Mouse (Mus musculus) MEL (cell line): ENCODE results near the gene Bub1b. TPM values are rescaled to one million over a fixed set of nuclear protein-coding genes. Genes with fewer than 3 reads are reported as not detected.

Source experiments
- DNase-seq: peaks from one replicate; pipeline ENCODE4 v3.0.0; 2011; ENCODE audit warnings: low read depth, low spot score
- H3K27ac ChIP-seq: 2 replicates; pipeline ENCODE4 v1.5.1; 2012; ENCODE audit warnings: low read depth, mild to moderate bottlenecking, control low read depth, low read length, moderate library complexity; ENCODE audit not compliant: control insufficient read depth
- H3K27me3 ChIP-seq, 2 experiments: fragments of 150-350 bp in 1 of 2; sonication (generic) in 1 of 2; 2 replicates each; pipeline ENCODE4 v1.6.1; 2012; ENCODE audit warnings: low read length in 2 of 2, mild to moderate bottlenecking in 2 of 2, improper control_type of control experiment in 1 of 2, moderate library complexity in 1 of 2; ENCODE audit not compliant: insufficient read depth in 2 of 2, control insufficient read depth in 1 of 2
- H3K36me3 ChIP-seq, 2 experiments: 2 replicates each; pipeline ENCODE4 v1.6.1; 2012 to 2014; ENCODE audit warnings: low read length in 2 of 2, improper control_type of control experiment in 1 of 2, inconsistent platforms in 1 of 2, mild to moderate bottlenecking in 1 of 2; ENCODE audit not compliant: insufficient read depth in 2 of 2, control insufficient read depth in 1 of 2
- H3K4me1 ChIP-seq, 2 experiments: fragments of 150-350 bp in 1 of 2; sonication (generic) in 1 of 2; 2 replicates each; pipeline ENCODE4 v1.6.1; 2012; ENCODE audit warnings: low read length in 2 of 2, improper control_type of control experiment in 1 of 2, mild to moderate bottlenecking in 1 of 2; ENCODE audit not compliant: insufficient read depth in 2 of 2, control insufficient read depth in 1 of 2
- H3K4me3 ChIP-seq, 2 experiments: fragments of 150-350 bp in 1 of 2; sonication (generic) in 1 of 2; 2 replicates each; pipeline ENCODE4 v1.5.1; 2012; ENCODE audit warnings: low read depth in 2 of 2, low read length in 2 of 2, mild to moderate bottlenecking in 2 of 2, moderate library complexity in 2 of 2, control low read depth in 1 of 2, improper control_type of control experiment in 1 of 2; ENCODE audit not compliant: control insufficient read depth in 1 of 2, insufficient read depth in 1 of 2
- H3K79me2 ChIP-seq: 2 replicates; pipeline ENCODE4 v1.6.1; 2012; ENCODE audit warnings: mild to moderate bottlenecking, low read length, moderate library complexity; ENCODE audit not compliant: control insufficient read depth, poor library complexity, insufficient read depth
- H3K9ac ChIP-seq: 2 replicates; pipeline ENCODE4 v1.6.1; 2012; ENCODE audit warnings: low read depth, mild to moderate bottlenecking, control low read depth, low read length, moderate library complexity; ENCODE audit not compliant: control insufficient read depth, poor library complexity, severe bottlenecking
- H3K9me3 ChIP-seq: fragments of 150-350 bp; sonication (generic); replicated peaks from 2 replicates; pipeline ENCODE4 v1.6.1; 2012; ENCODE audit warnings: mild to moderate bottlenecking, low read length, improper control_type of control experiment, moderate library complexity; ENCODE audit not compliant: insufficient read depth
- BHLHE40 ChIP-seq: IDR thresholded peaks from 2 replicates; pipeline ENCODE4 v1.6.1; 2012; ENCODE audit warnings: low read depth, mild to moderate bottlenecking, inconsistent platforms, low read length, improper control_type of control experiment, borderline replicate concordance
- CTCF ChIP-seq, 3 experiments: IDR thresholded peaks in 2 of 3; conservative IDR thresholded peaks in 1 of 3; 2 replicates each; pipeline ENCODE4 v1.5.1; 2011 to 2012; ENCODE audit warnings: low read length in 3 of 3, low read depth in 2 of 3, mild to moderate bottlenecking in 2 of 3, improper control_type of control experiment in 1 of 3, inconsistent platforms in 1 of 3, mixed read lengths in 1 of 3, moderate library complexity in 1 of 3; ENCODE audit not compliant: control insufficient read depth in 1 of 3, insufficient read depth in 1 of 3, poor library complexity in 1 of 3, severe bottlenecking in 1 of 3
- E2F4 ChIP-seq: IDR thresholded peaks from 2 replicates; pipeline ENCODE4 v1.6.1; 2011; ENCODE audit warnings: low read depth, low read length, improper control_type of control experiment, borderline replicate concordance
- ELF1 ChIP-seq: IDR thresholded peaks from 2 replicates; pipeline ENCODE4 v1.6.1; 2014; ENCODE audit warnings: low read depth, mild to moderate bottlenecking, inconsistent platforms, low read length, improper control_type of control experiment, moderate library complexity
- EP300 ChIP-seq, 2 experiments: IDR thresholded peaks; 2 replicates each; pipeline ENCODE4 v1.6.1; 2011; ENCODE audit warnings: improper control_type of control experiment in 2 of 2, low read length in 2 of 2, low read depth in 1 of 2, mild to moderate bottlenecking in 1 of 2
- ETS1 ChIP-seq: IDR thresholded peaks from 2 replicates; pipeline ENCODE4 v1.6.1; 2012; ENCODE audit warnings: low read depth, mild to moderate bottlenecking, inconsistent platforms, low read length, improper control_type of control experiment, moderate library complexity
- JUND ChIP-seq: IDR thresholded peaks from 2 replicates; pipeline ENCODE4 v1.6.1; 2011; ENCODE audit warnings: low read depth, mild to moderate bottlenecking, improper control_type of control experiment, low read length
- KAT2A ChIP-seq: conservative IDR thresholded peaks from 2 replicates; pipeline ENCODE4 v1.6.1; 2012; ENCODE audit warnings: low read depth, low read length, improper control_type of control experiment, inconsistent platforms
- MYB ChIP-seq: IDR thresholded peaks from 2 replicates; pipeline ENCODE4 v1.6.1; 2011; ENCODE audit warnings: mild to moderate bottlenecking, low read depth, low read length, improper control_type of control experiment
- MYC ChIP-seq: IDR thresholded peaks from 2 replicates; pipeline ENCODE4 v1.6.1; 2011; ENCODE audit warnings: low read depth, mild to moderate bottlenecking, low read length, improper control_type of control experiment, moderate library complexity
- NRF1 ChIP-seq: IDR thresholded peaks from 2 replicates; pipeline ENCODE4 v1.6.1; 2014; ENCODE audit warnings: low read depth, mild to moderate bottlenecking, inconsistent platforms, low read length, improper control_type of control experiment, moderate library complexity; ENCODE audit not compliant: poor library complexity, insufficient read depth, severe bottlenecking
- POLR2A ChIP-seq, 2 experiments: IDR thresholded peaks; 2 replicates each; pipeline ENCODE4 v1.6.1; 2011 to 2012; ENCODE audit warnings: low read length in 2 of 2, mild to moderate bottlenecking in 2 of 2, control low read depth in 1 of 2, improper control_type of control experiment in 1 of 2, low read depth in 1 of 2, moderate library complexity in 1 of 2; ENCODE audit not compliant: control insufficient read depth in 1 of 2, insufficient read depth in 1 of 2, poor library complexity in 1 of 2
- RAD21 ChIP-seq: IDR thresholded peaks from 2 replicates; pipeline ENCODE4 v1.6.1; 2011; ENCODE audit warnings: mild to moderate bottlenecking, low read depth, low read length, improper control_type of control experiment
- RCOR1 ChIP-seq: IDR thresholded peaks from 2 replicates; pipeline ENCODE4 v1.6.1; 2012; ENCODE audit warnings: low read depth, mild to moderate bottlenecking, inconsistent platforms, low read length, improper control_type of control experiment
- TCF12 ChIP-seq: IDR thresholded peaks from 2 replicates; pipeline ENCODE4 v1.6.1; 2014; ENCODE audit warnings: low read depth, mild to moderate bottlenecking, inconsistent platforms, low read length, improper control_type of control experiment, moderate library complexity
- USF2 ChIP-seq, 2 experiments: IDR thresholded peaks; 2 replicates each; pipeline ENCODE4 v1.6.1; 2011 to 2012; ENCODE audit warnings: improper control_type of control experiment in 2 of 2, low read length in 2 of 2, borderline replicate concordance in 1 of 2, inconsistent platforms in 1 of 2, low read depth in 1 of 2, mild to moderate bottlenecking in 1 of 2; ENCODE audit not compliant: insufficient read depth in 1 of 2
- ZC3H11A ChIP-seq: IDR thresholded peaks from 2 replicates; pipeline ENCODE4 v1.6.1; 2012; ENCODE audit warnings: low read depth, mild to moderate bottlenecking, inconsistent platforms, low read length, improper control_type of control experiment
- polyA plus RNA-seq, 2 experiments: library from polyadenylated mRNA; stranded (reverse) in 1 of 2; unstranded in 1 of 2; fragments of >175 nt in 1 of 2; fragments of >200 nt in 1 of 2; gene quantifications; 2 replicates each; pipeline versions ENCODE4 v1.2.1 to v1.2.4; 2012; ENCODE audit warnings: low replicate concordance in 2 of 2, low read depth in 1 of 2; ENCODE audit not compliant: insufficient read length in 2 of 2, insufficient read depth in 1 of 2, missing spikeins in 1 of 2
- total RNA-seq: library from RNA; depleted of rRNA; stranded (reverse); fragments of 300-350 nt; gene quantifications from 2 replicates; pipeline ENCODE4 v1.2.3, GENCODE M21; 2012

The Bub1b gene
- total and polyA plus RNA-seq, 3 experiments = 87.5 to 120 TPM; not detected in 1

DNA sequence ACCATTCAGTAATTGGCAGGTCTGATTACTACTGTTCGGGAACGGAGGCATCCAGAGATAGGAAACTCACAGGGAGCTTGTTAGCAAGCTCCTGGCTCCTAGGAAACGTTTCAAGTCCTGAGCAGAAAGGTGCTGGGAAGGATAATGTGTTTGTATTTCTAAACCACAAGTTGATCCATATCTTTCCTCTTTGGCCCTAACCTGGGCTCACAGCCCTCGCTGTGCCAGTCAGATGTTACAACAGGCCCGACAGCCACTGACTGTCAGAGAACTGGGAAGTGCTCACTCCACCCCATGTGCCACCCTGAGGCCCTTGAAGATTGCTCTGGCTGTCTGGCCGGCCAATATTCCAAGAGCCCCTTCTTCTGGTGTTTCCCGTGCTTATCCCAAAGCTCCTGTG, 76.5 kb downstream of the Bub1b start:
- TF ChIP-seq RAD21 = no peak
- TF ChIP-seq JUND = no peak
- no peak for TF ChIP-seq MYC
- TF ChIP-seq ZC3H11A = no peak
- no peak for TF ChIP-seq CTCF (IDR thresholded peaks at IDR 0.05 in 2 of 3, conservative IDR thresholded peaks at IDR 0.05 in 1 of 3; ENCODE audit: control insufficient read depth in 1 of 3, insufficient read depth in 1 of 3, low read depth in 2 of 3, low read length in 3 of 3, poor library complexity in 1 of 3, severe bottlenecking in 1 of 3)
- no peak for TF ChIP-seq NRF1
- no peak for TF ChIP-seq ELF1
- no peak for TF ChIP-seq POLR2A (IDR thresholded peaks at IDR 0.05; ENCODE audit: control insufficient read depth in 1 of 2, insufficient read depth in 1 of 2, low read depth in 1 of 2, low read length in 2 of 2, poor library complexity in 1 of 2)
- no peak for TF ChIP-seq BHLHE40

DNA sequence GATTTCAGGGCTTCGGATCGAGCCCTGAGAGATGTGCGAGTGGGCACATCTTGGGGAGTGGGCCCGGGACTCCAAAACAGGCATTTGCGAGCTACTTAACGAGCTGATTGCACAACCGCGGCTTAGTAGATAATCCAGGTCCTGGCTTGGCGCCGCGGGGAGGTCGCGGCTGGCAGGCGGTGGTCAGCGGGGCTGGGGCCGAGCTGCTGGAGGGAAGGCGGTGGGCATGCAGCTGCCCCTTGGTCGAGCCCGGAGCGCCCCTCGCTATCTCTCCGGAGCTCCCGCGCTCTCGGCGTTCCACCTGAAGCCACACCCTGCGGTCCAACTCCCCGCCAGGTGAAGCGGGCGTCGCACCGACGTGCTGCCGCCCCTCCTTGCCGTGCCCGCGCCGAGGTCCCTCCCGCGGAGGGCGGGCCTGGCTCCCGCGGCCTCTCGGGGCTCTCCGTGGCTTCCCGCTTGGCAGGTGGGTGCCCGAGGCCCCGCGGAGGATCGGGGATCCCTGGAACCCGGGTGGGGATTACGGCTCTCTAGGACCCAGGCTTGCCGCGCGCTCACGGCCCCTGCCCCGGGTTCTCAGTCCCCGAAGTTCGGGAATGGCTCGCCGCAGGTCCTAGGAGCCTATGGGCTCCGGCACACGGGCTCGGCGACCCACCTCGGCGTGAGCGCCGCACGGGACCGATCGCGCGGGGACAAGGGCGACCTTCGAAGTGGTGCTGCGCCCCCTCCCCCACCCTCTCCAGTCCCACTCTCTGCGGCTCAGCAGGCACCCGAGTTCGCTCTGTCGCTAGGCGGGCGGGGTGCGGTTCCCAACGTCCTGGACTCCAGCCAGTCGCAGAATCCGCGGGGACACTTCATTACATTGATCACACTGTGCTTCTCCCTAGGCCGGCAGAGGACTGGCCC, 79.1 kb downstream of the Bub1b start:
- H3K36me3 ChIP-seq = peaks cover 0 to 3% of the 10 kb centered on the region in 2 experiments; a peak in 1 of 4 replicates
- no peak overlapping the region for H3K4me3 ChIP-seq
- H3K27me3 ChIP-seq = no peaks in the 10 kb centered on the region

More for the DNA sequence above, 76.5 kb downstream of the Bub1b start:
- Histone ChIP-seq H3K9me3 (no peaks in the 10 kb centered on the region), H3K4me1 (no peaks in the 10 kb centered on the region), H3K4me3 (no peak overlapping the region), H3K27ac (no peak overlapping the region), H3K36me3 (peaks cover 0 to 3% of the 10 kb centered on the region in 2 experiments; a peak in 1 of 4 replicates), H3K9ac (no peak overlapping the region), H3K79me2 (no peaks in the 10 kb centered on the region), H3K27me3 (no peaks in the 10 kb centered on the region)
- no peak for DNase-seq

DNA sequence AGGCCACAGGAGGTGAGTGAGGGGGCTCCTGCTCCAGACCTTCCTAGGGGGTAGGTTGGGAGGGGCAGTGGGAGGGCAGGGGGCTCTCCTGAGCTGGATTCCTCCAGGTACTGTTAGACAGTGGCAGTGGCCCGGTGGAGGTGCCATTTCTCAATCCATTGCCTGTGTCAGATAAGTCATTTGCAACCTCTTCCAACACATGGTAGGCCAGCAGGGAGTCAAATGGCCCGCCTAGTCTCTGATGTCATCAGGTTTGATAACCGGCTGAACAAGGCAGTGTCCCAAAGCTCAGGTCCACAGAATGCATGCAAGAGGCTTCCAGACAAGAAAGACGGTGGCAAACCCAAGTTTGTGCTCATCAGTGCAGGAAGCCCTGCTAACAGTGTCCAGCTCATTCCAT, 79.8 kb downstream of the Bub1b start:
- H3K4me3 ChIP-seq = no peak overlapping the region
- peaks cover 0 to 5% of the 10 kb centered on the region in 2 experiments; a peak in 1 of 4 replicates for H3K36me3 ChIP-seq
- 0 out of 4 replicates have a peak, but pooled peaks cover 0 to 4% of the 10 kb centered on the region in 2 experiments for H3K4me1 ChIP-seq
- TF ChIP-seq ELF1 = no peak
- TF ChIP-seq ETS1 = no peak
- TF ChIP-seq MYB = no peak
- TF ChIP-seq USF2 (IDR thresholded peaks at IDR 0.05; ENCODE audit: borderline replicate concordance in 1 of 2, insufficient read depth in 1 of 2, low read depth in 1 of 2, low read length in 2 of 2) = no peak
- TF ChIP-seq E2F4 = no peak
- no peak for TF ChIP-seq KAT2A
- no peak overlapping the region for H3K27ac ChIP-seq
- no peak overlapping the region for H3K9ac ChIP-seq
- no peak for DNase-seq
- no peaks in the 10 kb centered on the region for H3K79me2 ChIP-seq
- no peaks in the 10 kb centered on the region for H3K9me3 ChIP-seq
- H3K27me3 ChIP-seq = no peaks in the 10 kb centered on the region

More for the DNA sequence above, 79.1 kb downstream of the Bub1b start:
- no peak for DNase-seq
- no peak overlapping the region for H3K27ac ChIP-seq
- TF ChIP-seq TCF12 = no peak
- no peak for TF ChIP-seq EP300 (IDR thresholded peaks at IDR 0.05; ENCODE audit: low read depth in 1 of 2, low read length in 2 of 2)
- TF ChIP-seq MYC = no peak
- TF ChIP-seq RCOR1 = no peak
- no peaks in the 10 kb centered on the region for H3K79me2 ChIP-seq
- no peak overlapping the region for H3K9ac ChIP-seq
- 0 out of 4 replicates have a peak, but pooled peaks cover 0 to 2% of the 10 kb centered on the region in 2 experiments for H3K4me1 ChIP-seq
- no peaks in the 10 kb centered on the region for H3K9me3 ChIP-seq
